Mouse (Mus musculus) cerebellum, adult 2 months (tissue): Measurements from ENCODE around the gene 4930469K13Rik. TPM values are rescaled to one million over a fixed set of nuclear protein-coding genes. Genes with fewer than 3 reads are reported as not detected.

Source experiments
- DNase-seq, 2 experiments: peaks; one replicate each; pipeline ENCODE4 v3.0.0; 2021
- H3K27ac ChIP-seq: fragments of 200-500 bp; 2 replicates; pipeline ENCODE4 v1.5.1; 2012; ENCODE audit warnings: low read length, control low read depth, inconsistent platforms; ENCODE audit not compliant: insufficient read depth
- H3K27me3 ChIP-seq: fragments of 200-500 bp; 2 replicates; pipeline ENCODE4 v1.6.1; 2012; ENCODE audit warnings: inconsistent platforms, mild to moderate bottlenecking, low read length, moderate library complexity; ENCODE audit not compliant: control insufficient read depth, insufficient read depth
- H3K4me1 ChIP-seq: fragments of 200-500 bp; 2 replicates; pipeline ENCODE4 v1.6.1; 2011; ENCODE audit warnings: low read length; ENCODE audit not compliant: control insufficient read depth, insufficient read depth
- H3K4me3 ChIP-seq: fragments of 200-500 bp; replicated peaks from 2 replicates; pipeline ENCODE3; 2011; ENCODE audit warnings: mild to moderate bottlenecking, low read depth, low read length, control low read depth; ENCODE audit not compliant: insufficient read depth
- CTCF ChIP-seq: fragments of 200-500 bp; IDR thresholded peaks from 2 replicates; pipeline ENCODE4 v1.5.1; 2011; ENCODE audit warnings: low read depth, mild to moderate bottlenecking, control low read depth, low read length, moderate library complexity, borderline replicate concordance; ENCODE audit not compliant: insufficient read depth
- POLR2A ChIP-seq: fragments of 200-500 bp; IDR thresholded peaks from 2 replicates; pipeline ENCODE4 v1.6.1; 2011; ENCODE audit warnings: low read length, control low read depth, borderline replicate concordance; ENCODE audit not compliant: insufficient read depth
- WGBS: fragments of 180-500 bp; shearing (Covaris S2); methylation state at CpG from one replicate; pipeline ENCODE4 v1.1.7; 2018; 5-methylcytosine and 5-hydroxymethylcytosine counted together
- polyA plus RNA-seq: library from polyadenylated mRNA; depleted of rRNA; stranded (reverse); fragments of >200 nt; gene quantifications from 2 replicates; pipeline ENCODE4 v1.2.3, GENCODE M21; 2012

4930469K13Rik gene
- polyA plus RNA-seq, 1 experiment, result not detected

DNA sequence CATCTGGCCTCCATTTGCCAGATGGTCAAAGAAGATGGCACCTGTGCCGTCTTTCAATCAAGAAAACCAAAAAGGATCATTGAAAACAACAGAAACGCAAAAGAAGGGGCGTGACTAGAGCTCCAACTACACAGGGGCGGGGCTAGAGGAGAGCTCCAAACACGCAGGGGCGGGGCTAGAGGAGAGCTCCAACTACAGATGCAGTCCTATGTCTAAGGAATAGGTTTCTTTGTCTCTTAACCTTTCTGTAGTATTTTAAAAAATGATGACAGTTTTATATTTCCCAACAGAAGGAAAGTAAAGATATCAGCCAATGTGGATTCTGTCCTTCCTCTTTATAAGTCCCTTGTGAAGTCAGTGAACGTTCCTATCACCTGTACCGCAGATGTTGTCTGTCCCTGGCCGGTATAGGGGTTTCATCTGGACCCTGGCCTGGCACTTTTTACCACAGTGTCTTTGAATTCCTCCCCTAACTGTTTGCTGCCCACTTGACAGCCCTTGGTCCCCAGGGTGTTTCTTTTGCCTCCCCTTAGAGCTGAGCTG lies 153.5 kb downstream of the 4930469K13Rik start:
- 86% methylated on average over 9 of the region's 9 CpGs for WGBS
- H3K27ac ChIP-seq, result no peak overlapping the region
- H3K4me3 ChIP-seq, result no peak overlapping the region
- no peak for DNase-seq
- no peak for TF ChIP-seq CTCF
- TF ChIP-seq POLR2A, result no peak
- no peaks in the 10 kb centered on the region; the same call in 1 of the 2 replicates for H3K27me3 ChIP-seq
- H3K4me1 ChIP-seq, result no peaks in the 10 kb centered on the region

DNA sequence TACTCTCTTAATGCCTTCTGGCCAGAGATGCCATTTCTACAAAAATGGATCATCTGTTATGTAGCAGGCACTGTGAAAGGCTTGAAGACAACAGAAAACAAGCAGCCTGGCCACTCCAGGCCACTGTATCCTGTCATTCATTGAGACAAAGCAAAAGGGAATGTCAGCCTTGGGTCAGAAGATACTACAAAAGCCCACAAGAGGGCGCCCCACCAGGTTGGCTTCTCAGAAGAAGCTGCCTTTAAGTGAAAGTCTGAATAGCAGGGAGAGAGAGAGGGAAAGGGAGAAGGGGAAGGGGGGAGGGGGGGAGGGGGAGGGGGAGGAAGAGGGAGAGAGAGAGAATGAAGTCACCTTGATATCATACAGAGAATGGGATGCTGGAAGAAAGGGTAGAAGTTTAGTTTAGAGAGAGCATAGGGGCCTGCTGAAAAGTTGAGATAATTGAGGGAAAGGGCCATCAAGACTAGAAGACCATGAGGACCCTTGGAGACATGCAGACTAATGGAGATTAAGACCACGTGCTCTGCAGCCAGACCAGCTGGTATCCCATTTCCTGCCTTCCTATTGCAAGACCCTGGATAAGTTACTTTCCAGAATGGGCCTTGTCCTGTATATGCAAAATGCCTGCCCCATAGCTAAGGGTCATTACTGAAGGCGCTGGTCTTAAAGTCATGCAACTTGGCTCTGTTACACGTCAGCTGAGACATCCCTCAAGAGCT lies 154.1 kb downstream of the 4930469K13Rik start:
- TF ChIP-seq CTCF (no peak), POLR2A (no peak)
- DNase-seq, result no peak
- no peak overlapping the region for H3K27ac ChIP-seq
- H3K27me3 ChIP-seq, result no peaks in the 10 kb centered on the region; the same call in 1 of the 2 replicates
- no peaks in the 10 kb centered on the region for H3K4me1 ChIP-seq
- no peak overlapping the region for H3K4me3 ChIP-seq
- WGBS, result 61% methylated on average over 4 of the region's 4 CpGs

DNA sequence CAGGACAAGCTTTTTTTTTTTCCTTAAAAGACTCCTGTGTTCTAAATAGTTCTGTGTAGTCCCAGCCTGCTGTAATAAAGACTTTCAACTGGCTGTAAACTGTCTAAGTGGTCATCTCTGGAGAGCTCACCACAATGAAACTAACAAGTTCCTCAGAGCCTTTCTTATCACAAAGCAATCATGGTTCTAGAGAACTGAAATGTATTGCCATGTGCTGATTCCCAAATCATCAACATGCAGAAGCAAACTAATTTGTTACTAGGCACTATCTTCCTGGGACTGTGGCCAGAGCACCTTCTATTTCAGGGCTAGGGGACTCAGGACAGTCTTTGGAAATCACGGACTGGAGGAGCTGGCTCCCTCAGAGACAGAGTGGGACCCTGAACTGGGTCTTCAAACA lies 154.8 kb downstream of the 4930469K13Rik start:
- 57% methylated on average over 1 of the region's 1 CpGs for WGBS
- DNase-seq, result no peak
- Histone ChIP-seq H3K27ac (no peak overlapping the region), H3K4me1 (no peaks in the 10 kb centered on the region), H3K27me3 (no peaks in the 10 kb centered on the region; the same call in 1 of the 2 replicates), H3K4me3 (no peak overlapping the region)
- TF ChIP-seq CTCF (no peak), POLR2A (no peak)

DNA sequence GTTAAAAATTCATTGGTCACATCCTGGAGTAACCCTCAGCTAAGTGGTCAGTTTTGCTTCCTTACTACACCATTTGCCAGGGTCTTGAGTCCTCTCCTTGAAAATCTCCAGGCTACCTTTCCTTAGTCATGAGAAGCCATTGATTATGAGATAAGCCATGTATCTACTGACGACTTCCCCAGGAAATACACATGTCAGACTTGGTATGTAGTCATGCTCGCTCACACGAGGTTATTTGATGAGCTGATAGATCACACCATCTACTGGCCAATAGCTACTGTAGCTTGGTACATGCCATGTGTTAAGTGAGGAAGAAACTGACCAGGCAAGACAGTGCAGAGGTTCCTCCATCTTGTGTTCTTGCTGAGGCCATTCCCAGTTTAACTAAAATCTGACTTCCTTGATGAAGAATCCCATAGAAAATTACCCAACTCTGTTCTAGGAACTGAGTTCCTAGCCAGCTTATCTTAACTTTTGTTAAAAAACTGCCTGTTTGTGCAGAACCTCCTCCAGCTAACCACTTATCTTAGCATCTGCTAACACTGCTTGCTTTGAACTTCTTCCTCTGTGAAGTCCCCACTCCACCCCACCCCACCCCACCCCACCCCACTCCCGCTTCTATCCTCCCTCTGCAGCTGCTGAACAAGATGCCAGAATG lies 158.8 kb downstream of the 4930469K13Rik start:
- no peaks in the 10 kb centered on the region; the same call in 1 of the 2 replicates for H3K27me3 ChIP-seq
- DNase-seq, result no peak
- TF ChIP-seq POLR2A (no peak), CTCF (no peak)
- H3K27ac ChIP-seq, result no peak overlapping the region
- 82% methylated on average over 4 of the region's 4 CpGs for WGBS
- H3K4me3 ChIP-seq, result no peak overlapping the region
- H3K4me1 ChIP-seq, result no peaks in the 10 kb centered on the region

DNA sequence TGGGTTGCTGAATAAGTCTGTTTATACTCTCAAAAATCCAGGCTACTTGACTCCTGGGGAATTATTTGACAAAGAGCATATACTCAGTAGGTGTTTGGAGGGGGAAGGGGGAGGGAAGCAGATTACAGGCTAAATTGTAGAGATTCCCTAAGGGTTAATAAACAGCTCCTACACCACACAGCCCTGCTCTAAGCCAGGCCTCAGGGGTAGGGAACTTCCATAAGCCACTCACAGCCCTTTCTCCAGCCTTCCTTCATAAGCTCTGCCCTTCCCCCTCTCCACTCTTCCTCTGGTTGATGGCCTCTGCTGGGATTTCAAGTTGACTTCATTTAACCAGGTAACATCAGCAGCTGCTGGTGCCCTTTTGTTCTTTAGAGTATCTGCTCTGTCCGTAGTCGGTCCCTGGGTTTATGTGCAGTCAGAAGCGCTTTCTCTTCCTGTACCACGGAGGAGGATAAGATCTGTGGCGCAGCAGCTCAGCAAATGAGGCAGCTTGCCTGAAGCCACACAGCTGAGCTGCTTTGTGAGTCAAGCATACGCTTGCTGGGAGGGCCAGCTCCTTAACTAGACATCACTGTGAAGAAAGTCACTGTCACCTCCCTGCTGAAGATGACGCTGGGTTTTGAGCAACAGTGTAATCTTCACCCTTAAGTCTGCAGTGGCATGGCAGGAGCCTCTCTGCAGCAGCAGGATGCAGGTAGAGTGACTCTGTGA lies 159.6 kb downstream of the 4930469K13Rik start:
- whole genome bisulfite sequencing, result 83% methylated on average over 7 of the region's 7 CpGs
- TF ChIP-seq CTCF, result no peak
- TF ChIP-seq POLR2A, result no peak
- Histone ChIP-seq H3K27me3 (no peaks in the 10 kb centered on the region; the same call in 1 of the 2 replicates), H3K4me1 (no peaks in the 10 kb centered on the region), H3K4me3 (no peak overlapping the region), H3K27ac (no peak overlapping the region)
- DNase-seq, result no peak

GRCm38 (mm10) chr11:33937641-33938040 lies 160.7 kb downstream of the 4930469K13Rik start:
- no peaks in the 10 kb centered on the region; the same call in 1 of the 2 replicates for H3K27me3 ChIP-seq
- no peaks in the 10 kb centered on the region for H3K4me1 ChIP-seq
- DNase-seq, result no peak
- no peak overlapping the region for H3K4me3 ChIP-seq
- H3K27ac ChIP-seq, result no peak overlapping the region
- 93% methylated on average over 8 of the region's 8 CpGs for WGBS
- TF ChIP-seq POLR2A, result no peak
- no peak for TF ChIP-seq CTCF

DNA sequence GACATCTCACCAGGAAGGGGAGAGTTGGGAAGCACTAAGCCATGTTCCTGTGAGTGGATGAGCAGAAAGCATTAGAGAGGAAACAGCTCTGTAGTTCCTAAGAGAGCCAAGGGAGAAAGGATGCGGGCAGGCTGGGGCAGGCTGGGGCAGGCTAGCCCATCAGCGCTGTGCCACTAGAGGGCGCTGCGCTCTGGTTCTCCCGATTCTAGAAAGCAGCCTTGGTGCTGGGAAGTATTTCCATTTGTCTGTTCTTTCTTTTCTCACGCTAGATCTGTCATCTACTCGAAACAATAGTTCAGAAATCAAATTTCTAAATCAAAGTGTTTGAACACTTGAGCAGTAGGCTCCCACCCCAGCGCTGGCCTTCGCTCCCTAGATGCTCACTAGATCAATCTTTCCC lies 164.1 kb downstream of the 4930469K13Rik start:
- WGBS, result 61% methylated on average over 9 of the region's 9 CpGs
- TF ChIP-seq CTCF (no peak), POLR2A (no peak)
- H3K27me3 ChIP-seq, result no peaks in the 10 kb centered on the region
- H3K27ac ChIP-seq, result no peak overlapping the region
- no peaks in the 10 kb centered on the region for H3K4me1 ChIP-seq
- no peak overlapping the region for H3K4me3 ChIP-seq
- DNase-seq, result no peak
